Mouse (Mus musculus) bone marrow, adult 2 months (tissue): ENCODE results near the gene Myh11. TPM values are rescaled to one million over a fixed set of nuclear protein-coding genes. Genes with fewer than 3 reads are reported as not detected.

Source experiments
- H3K27ac ChIP-seq: fragments of 200-500 bp; 2 replicates; pipeline ENCODE4 v1.5.1; 2012; ENCODE audit warnings: low read depth, mild to moderate bottlenecking, control low read depth, inconsistent platforms, low read length; ENCODE audit not compliant: control insufficient read depth, poor library complexity, insufficient read depth
- H3K4me1 ChIP-seq: fragments of 200-500 bp; 2 replicates; pipeline ENCODE4 v1.6.1; 2011; ENCODE audit warnings: low read length; ENCODE audit not compliant: control insufficient read depth, insufficient read depth
- H3K4me3 ChIP-seq: fragments of 200-500 bp; replicated peaks from 2 replicates; pipeline ENCODE3; 2011; ENCODE audit warnings: mild to moderate bottlenecking, low read depth, low read length, control low read depth; ENCODE audit not compliant: control insufficient read depth
- CTCF ChIP-seq: fragments of 200-500 bp; IDR thresholded peaks from 2 replicates; pipeline ENCODE4 v1.5.1; 2011; ENCODE audit warnings: low read length, control low read depth; ENCODE audit not compliant: control insufficient read depth, insufficient read depth
- POLR2A ChIP-seq: fragments of 200-500 bp; IDR thresholded peaks from 2 replicates; pipeline ENCODE4 v1.6.1; 2011; ENCODE audit warnings: low read depth, mild to moderate bottlenecking, control low read depth, low read length, borderline replicate concordance; ENCODE audit not compliant: control insufficient read depth
- WGBS: fragments of 180-500 bp; shearing (Covaris S2); methylation state at CpG from one replicate; pipeline ENCODE4 v1.1.7; 2018; 5-methylcytosine and 5-hydroxymethylcytosine counted together
- polyA plus RNA-seq: library from polyadenylated mRNA; stranded (reverse); fragments of >200 nt; gene quantifications from 2 replicates; pipeline ENCODE4 v1.2.4, GENCODE M21; 2011; ENCODE audit warnings: low replicate concordance; ENCODE audit not compliant: missing spikeins, insufficient read depth, insufficient read length

The Myh11 gene
- polyA plus RNA-seq, 1 experiment = 1.1 TPM

DNA sequence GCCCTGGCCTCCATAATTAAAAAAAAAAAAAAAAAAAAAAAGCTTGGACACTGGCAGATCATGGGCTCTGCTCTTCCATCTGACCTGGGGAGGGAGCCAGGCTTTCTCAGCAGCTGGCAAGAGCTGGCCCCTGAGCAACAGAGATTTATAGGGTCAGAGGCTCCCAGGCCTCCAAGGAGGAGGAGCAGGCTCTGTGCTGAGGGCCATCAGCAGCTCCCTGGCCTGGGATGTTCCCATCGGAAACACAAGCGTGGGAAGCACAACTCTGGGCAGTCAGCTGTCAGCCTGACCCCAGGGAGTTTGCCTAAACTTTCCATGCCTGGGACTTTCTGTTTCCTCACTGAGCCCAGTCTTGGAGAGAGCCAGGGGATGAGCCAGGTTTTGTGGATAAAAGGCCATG lies 32.3 kb downstream of the Myh11 start:
- no peak for TF ChIP-seq CTCF
- no peak for TF ChIP-seq POLR2A
- Histone ChIP-seq H3K4me3 (no peak overlapping the region), H3K4me1 (no peaks in the 10 kb centered on the region), H3K27ac (no peak overlapping the region)
- 78% methylated on average over 2 of the region's 2 CpGs for WGBS

DNA sequence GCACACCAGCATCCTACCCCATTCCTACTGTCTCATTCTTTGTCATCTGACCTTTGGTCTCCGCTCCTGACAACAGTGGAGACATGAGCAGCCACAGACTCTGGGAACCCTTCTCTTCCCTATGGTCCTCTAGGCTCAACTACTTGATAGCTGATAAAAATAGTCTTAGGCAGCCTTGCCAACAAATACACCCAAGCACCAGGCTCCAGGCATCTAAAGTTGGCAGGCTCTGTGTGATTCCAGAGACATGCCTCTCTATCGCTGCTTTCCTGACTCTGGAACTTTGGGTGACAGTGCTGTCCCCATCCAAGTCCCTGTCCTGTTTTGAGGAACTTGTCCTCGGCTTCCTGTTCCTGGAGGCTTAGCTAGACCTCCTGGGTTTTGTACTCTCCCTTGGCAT lies 37.6 kb downstream of the Myh11 start:
- TF ChIP-seq CTCF (no peak), POLR2A (no peak)
- no peak overlapping the region for H3K27ac ChIP-seq
- H3K4me3 ChIP-seq = no peak overlapping the region
- H3K4me1 ChIP-seq = no peaks in the 10 kb centered on the region
- WGBS = 75% methylated on average over 3 of the region's 3 CpGs

DNA sequence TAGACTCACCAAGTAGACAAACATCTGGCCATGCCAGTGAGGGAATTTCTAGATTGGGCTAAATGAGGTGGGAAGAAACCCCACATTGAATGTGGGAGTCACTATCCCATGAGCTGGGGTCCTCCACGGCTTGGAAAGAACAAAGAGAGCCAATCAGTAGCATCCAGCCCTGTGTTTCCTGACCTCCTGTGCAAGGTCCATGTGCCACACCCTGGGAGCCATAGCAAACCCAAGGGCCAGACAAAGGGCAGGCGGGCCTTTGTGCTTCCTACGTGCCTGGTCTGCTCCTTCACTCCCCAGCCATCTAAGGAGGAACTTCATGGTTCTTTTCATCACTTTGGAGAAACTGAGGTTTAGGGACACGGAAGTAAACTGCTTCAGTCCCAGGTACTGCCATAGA lies 38.3 kb downstream of the Myh11 start:
- TF ChIP-seq CTCF (no peak), POLR2A (no peak)
- Histone ChIP-seq H3K4me3 (no peak overlapping the region), H3K4me1 (no peaks in the 10 kb centered on the region), H3K27ac (no peak overlapping the region)
- 71% methylated on average over 4 of the region's 4 CpGs for WGBS

DNA sequence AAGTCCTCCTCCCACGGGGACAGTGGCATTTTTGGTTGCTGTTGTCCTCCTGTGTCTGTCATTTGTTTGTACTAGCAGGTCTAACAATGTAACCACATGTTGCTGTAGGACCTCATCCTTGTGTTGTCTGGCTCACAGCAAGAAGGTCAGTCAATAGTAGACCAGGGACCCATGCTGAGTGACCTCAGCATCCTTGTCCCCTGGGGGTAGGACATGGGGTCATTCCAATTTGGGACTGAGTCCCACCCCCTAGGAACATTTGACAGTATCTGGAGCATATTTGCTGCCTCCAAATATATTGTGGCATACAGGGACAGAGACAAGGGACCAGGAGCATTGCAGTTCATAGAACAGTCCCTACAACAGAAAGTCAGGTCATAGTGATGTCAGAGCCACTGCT lies 41.3 kb downstream of the Myh11 start:
- no peaks in the 10 kb centered on the region for H3K4me1 ChIP-seq
- WGBS = 48% methylated on average over 1 of the region's 1 CpGs
- TF ChIP-seq CTCF = no peak
- TF ChIP-seq POLR2A = no peak
- no peak overlapping the region for H3K4me3 ChIP-seq
- no peak overlapping the region for H3K27ac ChIP-seq

DNA sequence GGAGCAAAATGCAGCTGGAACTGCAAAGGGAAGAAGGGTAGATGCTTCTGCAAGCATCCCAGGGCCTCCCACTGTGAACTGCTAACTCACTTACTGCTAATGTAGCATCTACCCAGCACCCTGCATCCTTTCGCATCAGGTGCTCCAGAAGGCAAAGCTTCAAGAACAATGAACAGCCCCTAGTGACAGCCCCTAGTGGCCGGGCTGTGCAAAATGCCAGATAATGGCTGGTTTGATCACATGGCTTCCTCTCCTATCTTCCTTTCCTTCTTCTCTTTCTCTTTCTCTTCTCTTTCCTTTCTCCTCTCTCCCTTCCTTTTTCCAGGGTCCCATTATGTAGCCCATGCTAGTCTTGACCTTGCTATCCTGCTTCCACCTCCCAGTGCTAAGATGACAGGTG lies 48.6 kb downstream of the Myh11 start:
- WGBS = 49% methylated on average over 2 of the region's 2 CpGs
- Histone ChIP-seq H3K4me1 (no peaks in the 10 kb centered on the region; the same call in 1 of the 2 replicates), H3K27ac (no peak overlapping the region), H3K4me3 (no peak overlapping the region)
- TF ChIP-seq CTCF (peak; percentile 43; the same call in 1 of the 2 replicates), POLR2A (no peak)

DNA sequence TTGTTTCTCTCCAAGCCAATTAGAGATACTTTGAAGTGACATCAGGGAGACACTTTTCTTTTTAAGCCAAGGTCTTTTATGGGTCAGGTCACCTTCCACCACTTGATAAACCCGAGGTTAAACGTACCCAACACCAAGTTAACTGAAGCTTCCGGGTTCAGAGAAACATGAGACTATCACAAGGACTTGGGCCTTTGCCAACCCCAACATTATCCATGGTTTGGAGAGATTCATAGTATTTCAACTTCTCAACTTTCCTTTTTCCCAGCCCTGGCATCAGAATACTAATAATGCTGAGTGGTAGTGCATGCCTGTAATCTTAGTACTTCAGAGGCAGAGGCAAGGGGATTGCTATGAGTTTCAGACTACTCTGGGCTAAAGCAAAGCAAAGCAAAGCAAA lies 49.1 kb downstream of the Myh11 start:
- TF ChIP-seq POLR2A (no peak), CTCF (no peak)
- Histone ChIP-seq H3K4me3 (no peak overlapping the region), H3K4me1 (no peaks in the 10 kb centered on the region; the same call in 1 of the 2 replicates), H3K27ac (no peak overlapping the region)
- WGBS = 80% methylated on average over 3 of the region's 3 CpGs

DNA sequence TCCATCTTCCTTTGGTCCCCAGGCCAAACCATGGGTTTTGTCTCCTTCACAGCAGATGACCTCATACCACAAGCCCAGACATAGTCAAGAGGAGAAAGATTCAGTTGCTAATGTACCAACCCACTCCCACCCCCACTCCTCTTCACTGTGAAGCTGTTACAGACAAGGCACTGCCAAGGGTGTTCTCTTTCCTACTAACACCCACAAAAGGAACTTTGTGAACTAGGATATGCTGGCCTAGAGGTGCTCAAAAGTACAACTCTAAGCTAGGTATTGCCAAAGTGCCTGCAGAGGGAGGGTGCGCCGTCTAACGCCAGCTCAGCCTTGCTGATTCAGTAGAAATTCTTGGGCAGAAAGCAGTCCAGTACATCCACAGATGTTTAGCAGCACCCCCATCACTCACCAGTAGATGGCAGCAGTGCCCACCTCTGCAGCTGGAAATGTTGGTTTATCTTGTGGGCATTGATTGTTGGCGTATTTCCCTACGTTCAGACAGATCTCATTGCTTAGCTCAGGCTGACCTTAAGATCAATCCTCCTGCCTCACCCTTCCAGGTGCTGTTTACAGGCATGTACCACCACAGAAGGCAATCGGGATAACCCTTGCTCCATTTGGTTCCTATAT lies 54.0 kb downstream of the Myh11 start:
- 14% methylated on average over 6 of the region's 6 CpGs for WGBS
- Histone ChIP-seq H3K4me3 (no peak overlapping the region), H3K27ac (no peak overlapping the region), H3K4me1 (no peaks in the 10 kb centered on the region; the same call in 1 of the 2 replicates)
- TF ChIP-seq POLR2A = no peak
- TF ChIP-seq CTCF = peak; percentile 90

DNA sequence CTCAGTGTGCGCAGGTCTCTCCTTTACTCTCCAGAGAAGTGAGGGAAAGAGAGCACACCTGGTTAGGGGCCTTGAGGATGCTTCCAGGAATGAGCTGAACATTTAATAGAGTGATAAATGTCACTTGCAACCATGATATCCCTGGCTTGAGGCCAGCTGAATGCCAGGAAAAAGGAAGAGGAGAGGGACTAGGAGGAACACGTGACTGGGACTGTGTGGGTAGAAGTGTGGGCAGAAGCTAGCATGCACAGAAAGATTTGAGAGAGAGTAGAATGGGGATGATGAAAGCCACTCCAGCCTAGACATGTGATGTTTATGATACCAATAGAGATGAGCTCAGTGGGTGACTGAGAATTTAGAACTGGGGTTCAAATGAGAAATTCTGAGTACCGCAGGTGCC lies 76.0 kb downstream of the Myh11 start:
- Histone ChIP-seq H3K4me1 (no peaks in the 10 kb centered on the region), H3K27ac (no peak overlapping the region), H3K4me3 (no peak overlapping the region)
- TF ChIP-seq CTCF = no peak
- no peak for TF ChIP-seq POLR2A
- WGBS = 78% methylated on average over 3 of the region's 3 CpGs

DNA sequence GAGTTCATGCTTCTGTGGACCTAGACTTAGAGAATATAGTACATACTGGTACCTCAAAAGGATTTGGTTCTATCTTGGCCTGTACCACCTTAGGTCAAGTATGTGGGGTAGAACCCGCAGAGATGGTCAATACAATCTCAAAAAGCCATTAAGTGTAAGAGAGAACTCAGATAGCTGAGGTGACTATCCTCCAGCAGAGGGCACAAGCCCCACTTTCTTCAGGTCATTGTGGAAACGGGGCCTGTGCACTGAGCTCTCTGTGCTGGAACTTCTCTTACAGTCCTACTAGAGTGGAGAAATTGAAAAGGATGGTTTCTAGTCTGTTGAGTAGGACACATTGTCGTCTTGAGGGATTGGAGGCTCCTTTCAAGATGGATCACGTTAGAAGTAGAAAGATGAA lies 92.4 kb downstream of the Myh11 start:
- peaks cover 2% of the 10 kb centered on the region; the same call in 1 of the 2 replicates for H3K4me1 ChIP-seq
- H3K4me3 ChIP-seq = no peak overlapping the region
- no peak overlapping the region for H3K27ac ChIP-seq
- WGBS = 59% methylated on average over 4 of the region's 4 CpGs
- no peak for TF ChIP-seq POLR2A
- TF ChIP-seq CTCF = no peak

DNA sequence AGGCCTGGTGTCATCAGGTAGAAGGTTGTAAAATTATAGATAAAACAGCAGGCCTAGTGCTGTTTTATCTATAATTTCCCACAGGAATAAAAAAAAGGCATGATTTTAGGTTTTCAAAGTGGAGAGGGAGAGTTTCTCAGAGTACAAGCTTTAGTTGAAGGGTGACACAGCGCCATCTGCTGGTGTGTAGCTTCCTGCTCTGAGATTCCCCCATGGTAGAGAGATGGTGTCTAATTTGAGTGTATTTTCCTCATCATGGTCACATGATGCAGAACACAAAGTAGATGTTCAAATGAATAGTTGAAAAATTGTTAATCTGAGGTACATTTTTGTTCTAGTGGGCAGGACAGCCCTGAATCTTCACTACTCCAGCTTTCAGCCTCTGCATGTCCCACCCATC lies 95.7 kb downstream of the Myh11 start:
- TF ChIP-seq CTCF = peak; percentile 58
- TF ChIP-seq POLR2A = no peak
- H3K4me1 ChIP-seq = peaks cover 2% of the 10 kb centered on the region; the same call in 1 of the 2 replicates

More for the DNA sequence above, 95.7 kb downstream of the Myh11 start:
- WGBS = 43% methylated on average over 1 of the region's 1 CpGs
- Histone ChIP-seq H3K4me3 (no peak overlapping the region), H3K27ac (no peak overlapping the region)
